In the genomic region with DNA sequence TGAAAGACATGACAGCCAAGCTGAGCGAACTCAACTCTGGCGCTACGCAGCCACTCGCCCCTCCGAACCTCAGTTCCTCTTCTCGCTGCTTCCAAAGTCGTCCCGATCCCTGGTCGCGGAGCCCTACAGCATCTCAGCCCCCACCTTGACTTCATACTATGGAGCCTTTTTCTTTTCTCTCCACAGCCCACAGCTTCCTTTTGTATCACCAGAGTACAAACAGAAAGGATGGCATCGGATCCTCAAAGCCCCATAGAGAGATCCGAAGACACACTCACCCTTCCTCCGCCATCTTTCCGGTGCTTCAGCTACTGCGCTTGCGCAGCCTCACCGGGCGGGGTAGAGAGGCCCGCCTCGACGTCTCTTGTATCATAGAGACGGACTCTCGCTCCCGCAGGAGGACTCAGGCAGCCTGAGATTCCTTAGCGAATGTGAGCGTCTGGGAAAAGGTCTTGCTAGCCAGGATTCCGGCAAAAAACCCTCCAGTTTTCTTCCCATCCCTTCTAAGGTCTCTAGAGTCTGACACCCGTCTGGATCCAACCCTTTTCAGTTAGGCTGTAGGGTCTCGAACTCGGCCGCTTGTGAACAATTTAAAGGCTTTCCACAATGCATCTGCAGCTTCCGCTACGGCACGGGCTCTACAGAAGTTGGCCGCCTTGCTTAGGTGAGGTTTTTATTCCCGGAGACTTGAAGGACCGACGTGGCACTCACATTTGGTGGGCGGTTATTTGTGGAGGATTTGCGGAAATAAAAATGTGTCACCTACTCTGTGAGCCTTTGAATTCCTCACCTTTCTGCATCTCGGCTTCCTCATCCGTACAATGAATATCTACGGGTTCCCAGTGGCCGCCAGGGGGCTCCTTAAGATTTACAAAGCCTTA, we compare ENCODE assay signal across 8 mouse cellular contexts. TPM values are rescaled to one million over a fixed set of nuclear protein-coding genes. Genes with fewer than 3 reads are reported as not detected.
A peak's percentile ranks its signal among the peaks of the same experiment; 100 is the strongest.
DNase-seq lines count a peak whose midpoint lies in the region; ATAC-seq and TF ChIP-seq lines count a peak whose summit lies in the region.

A gene (minus strand): TSS at position 332 of the 881 bp plus-strand sequence.

- TF ChIP-seq CTCF in C2C12 (IDR thresholded peaks at IDR 0.05; ENCODE audit: control insufficient read depth, insufficient read depth, insufficient read length): no peak
- peak; percentile 59; the same call in 1 of the 2 replicates for TF ChIP-seq CTCF in brain, embryonic 14.5 days (IDR thresholded peaks at IDR 0.05; ENCODE audit: borderline replicate concordance, extremely low read depth, insufficient read depth, insufficient read length)
- peak; percentile 77 for TF ChIP-seq CTCF in kidney, postnatal 0 days (IDR thresholded peaks at IDR 0.05; ENCODE audit: low read depth)

- peak; percentile 95; the same call in 1 of the 2 replicates for ATAC-seq in heart, embryonic 12.5 days (ENCODE audit: insufficient number of reproducible peaks, low FRiP score)
- peak; percentile 93 for ATAC-seq in kidney, postnatal 0 days (replicated peaks; ENCODE audit: low FRiP score, low read depth)
- ATAC-seq in liver, embryonic 11.5 days (replicated peaks; ENCODE audit: low FRiP score): peak; percentile 92
- peak; percentile 95 for ATAC-seq in stomach, embryonic 14.5 days (ENCODE audit: insufficient number of reproducible peaks, insufficient read depth, low FRiP score, low read depth)

- H3K79me3 ChIP-seq in C2C12 (ENCODE audit: low read depth): peaks cover 34% of the 10 kb centered on the region

- peaks cover 50% of the 10 kb centered on the region for H3K79me2 ChIP-seq in C2C12 (ENCODE audit: control insufficient read depth, insufficient read depth)

- peak within 1 kb of the TSS; percentile 87 for H3K9ac ChIP-seq in heart, embryonic 12.5 days
- H3K9ac ChIP-seq in kidney, postnatal 0 days (ENCODE audit: low read depth, low read length): peak within 1 kb of the TSS; percentile 75
- H3K9ac ChIP-seq in liver, embryonic 11.5 days (ENCODE audit: low read depth, low read length): peak within 1 kb of the TSS; percentile 84
- H3K9ac ChIP-seq in stomach, embryonic 14.5 days (replicated peaks; ENCODE audit: low read depth, low read length): peak within 1 kb of the TSS; percentile 49

- WGBS in heart, embryonic 12.5 days: under 1% methylated on average over 44 of the region's 44 CpGs
- WGBS in kidney, postnatal 0 days: under 1% methylated on average over 42 of the region's 44 CpGs
- under 1% methylated on average over 44 of the region's 44 CpGs for WGBS in liver, embryonic 11.5 days
- WGBS in stomach, embryonic 14.5 days: under 1% methylated on average over 44 of the region's 44 CpGs

- peak within 1 kb of the TSS; percentile 97 for H3ac ChIP-seq in C2C12 (ENCODE audit: control insufficient read depth, insufficient read length, low read depth)

- peak; percentile 82; the same call in 1 of the 2 replicates for TF ChIP-seq POLR2A in brain, embryonic 14.5 days (IDR thresholded peaks at IDR 0.05; ENCODE audit: borderline replicate concordance, extremely low read depth, insufficient read depth, insufficient read length, poor library complexity, severe bottlenecking)

- peaks cover 28% of the 10 kb centered on the region for H3K4me1 ChIP-seq in erythroblast, embryonic 14.5 days (ENCODE audit: control insufficient read depth)
- peaks cover 11% of the 10 kb centered on the region for H3K4me1 ChIP-seq in heart, embryonic 12.5 days (replicated peaks)
- H3K4me1 ChIP-seq in kidney, postnatal 0 days (replicated peaks; ENCODE audit: insufficient read depth, low read length): 0 out of 2 replicates have a peak, but pooled peaks cover 3% of the 10 kb centered on the region
- H3K4me1 ChIP-seq in liver, embryonic 11.5 days (replicated peaks; ENCODE audit: control insufficient read depth, insufficient read depth, low read length): peaks cover 7% of the 10 kb centered on the region; the same call in 1 of the 2 replicates
- peaks cover 6% of the 10 kb centered on the region; the same call in 1 of the 2 replicates for H3K4me1 ChIP-seq in stomach, embryonic 14.5 days (ENCODE audit: control insufficient read depth, insufficient read depth, low read length)

- peak within 1 kb of the TSS; percentile 80 for H3K4me2 ChIP-seq in heart, embryonic 12.5 days
- peak within 1 kb of the TSS; percentile 66 for H3K4me2 ChIP-seq in kidney, postnatal 0 days (ENCODE audit: low read length)
- peak within 1 kb of the TSS; percentile 81 for H3K4me2 ChIP-seq in liver, embryonic 11.5 days
- peak within 1 kb of the TSS; percentile 64 for H3K4me2 ChIP-seq in stomach, embryonic 14.5 days (replicated peaks; ENCODE audit: low read depth, low read length)

- peaks cover 2% of the 10 kb centered on the region for H3K9me3 ChIP-seq in erythroblast, embryonic 14.5 days (ENCODE audit: control insufficient read depth, low read length)
- no peaks in the 10 kb centered on the region for H3K9me3 ChIP-seq in heart, embryonic 12.5 days (replicated peaks)
- H3K9me3 ChIP-seq in kidney, postnatal 0 days (replicated peaks; ENCODE audit: low read length): no peaks in the 10 kb centered on the region
- H3K9me3 ChIP-seq in liver, embryonic 11.5 days (ENCODE audit: control insufficient read depth, low read length): no peaks in the 10 kb centered on the region
- H3K9me3 ChIP-seq in stomach, embryonic 14.5 days (ENCODE audit: control insufficient read depth, low read depth, low read length): no peaks in the 10 kb centered on the region

- DNase-seq in brain, embryonic 14.5 days (ENCODE audit: low read depth): peak; percentile 98
- peak; percentile 97 for DNase-seq in kidney, postnatal 0 days (ENCODE audit: low spot score)
- DNase-seq in liver, embryonic 11.5 days (ENCODE audit: low spot score): peak; percentile 91
- peak; percentile 96 for DNase-seq in naive thymus-derived CD4-positive, alpha-beta T cell, adult 2 months (ENCODE audit: low read depth)

- H3K4me3 ChIP-seq in C2C12 (ENCODE audit: insufficient read depth, poor library complexity, severe bottlenecking): peak within 1 kb of the TSS; percentile 60
- peak within 1 kb of the TSS; percentile 95 for H3K4me3 ChIP-seq in erythroblast, embryonic 14.5 days (replicated peaks)
- peak within 1 kb of the TSS; percentile 78 for H3K4me3 ChIP-seq in heart, embryonic 12.5 days
- H3K4me3 ChIP-seq in kidney, postnatal 0 days (replicated peaks; ENCODE audit: low read depth, low read length): peak within 1 kb of the TSS; percentile 62
- peak within 1 kb of the TSS; percentile 83 for H3K4me3 ChIP-seq in liver, embryonic 11.5 days (ENCODE audit: low read depth, low read length)
- H3K4me3 ChIP-seq in stomach, embryonic 14.5 days (ENCODE audit: low read depth, low read length): peak within 1 kb of the TSS; percentile 63

- H3K36me3 ChIP-seq in C2C12 (ENCODE audit: control insufficient read depth, insufficient read depth): peaks cover 40% of the 10 kb centered on the region
- peaks cover 32% of the 10 kb centered on the region for H3K36me3 ChIP-seq in erythroblast, embryonic 14.5 days (ENCODE audit: control insufficient read depth)
- H3K36me3 ChIP-seq in heart, embryonic 12.5 days: peaks cover 32% of the 10 kb centered on the region
- H3K36me3 ChIP-seq in kidney, postnatal 0 days (ENCODE audit: insufficient read depth, low read length): peaks cover 24% of the 10 kb centered on the region
- H3K36me3 ChIP-seq in liver, embryonic 11.5 days (ENCODE audit: control insufficient read depth, insufficient read depth, low read length): peaks cover 27% of the 10 kb centered on the region
- peaks cover 33% of the 10 kb centered on the region for H3K36me3 ChIP-seq in stomach, embryonic 14.5 days (ENCODE audit: control insufficient read depth, insufficient read depth, low read length)

- no peaks in the 10 kb centered on the region for H3K27me3 ChIP-seq in C2C12 (ENCODE audit: control insufficient read depth, insufficient read depth, insufficient read length)
- H3K27me3 ChIP-seq in erythroblast, embryonic 14.5 days (ENCODE audit: control insufficient read depth): no peaks in the 10 kb centered on the region
- H3K27me3 ChIP-seq in heart, embryonic 12.5 days (replicated peaks): no peaks in the 10 kb centered on the region
- no peaks in the 10 kb centered on the region for H3K27me3 ChIP-seq in kidney, postnatal 0 days (ENCODE audit: insufficient read depth, low read length)
- H3K27me3 ChIP-seq in liver, embryonic 11.5 days (replicated peaks; ENCODE audit: control insufficient read depth, insufficient read depth, low read length): no peaks in the 10 kb centered on the region
- H3K27me3 ChIP-seq in stomach, embryonic 14.5 days (ENCODE audit: control insufficient read depth, insufficient read depth, low read length): no peaks in the 10 kb centered on the region

- H3K27ac ChIP-seq in heart, embryonic 12.5 days (ENCODE audit: poor library complexity, severe bottlenecking): peak within 1 kb of the TSS; percentile 82
- peak within 1 kb of the TSS; percentile 82 for H3K27ac ChIP-seq in kidney, postnatal 0 days
- H3K27ac ChIP-seq in liver, embryonic 11.5 days (ENCODE audit: low read depth, low read length): peak within 1 kb of the TSS; percentile 81
- peak within 1 kb of the TSS; percentile 79 for H3K27ac ChIP-seq in stomach, embryonic 14.5 days (ENCODE audit: low read length)

TF ChIP-seq in C2C12, 6 proteins besides CTCF, POLR2A, EP300 and RAD21:
- TF ChIP-seq MAX (IDR thresholded peaks at IDR 0.05) (peak; percentile 49), MYOD1 (IDR thresholded peaks at IDR 0.05; ENCODE audit: control insufficient read depth, insufficient read length, low read depth) (no peak)

RNA-seq across cellular contexts. Expression of the gene that starts here (rescaled TPM):
- polyA plus RNA-seq in C2C12 (2012; fragmentation: generic; extraction: Trizol): 107 TPM
- 63.2 and 68.7 TPM in 2 replicates for polyA plus RNA-seq in brain, embryonic 14.5 days (2012; rRNA removed)
- polyA plus RNA-seq in erythroblast, embryonic 14.5 days (2012): 0.31 and 0.42 TPM in 2 replicates
- 106 and 115 TPM in 2 replicates for polyA plus RNA-seq in heart, embryonic 12.5 days (2016; fragmentation: Nextera tagmentation; extraction: Ambion mirVana)
- 138 and 147 TPM in 2 replicates for polyA plus RNA-seq in kidney, postnatal 0 days (2015; fragmentation: Nextera tagmentation; extraction: Ambion mirVana)
- polyA plus RNA-seq in liver, embryonic 11.5 days (2014; fragmentation: Nextera tagmentation; extraction: Ambion mirVana): 195 and 201 TPM in 2 replicates
- polyA plus RNA-seq in stomach, embryonic 14.5 days (2014; fragmentation: Nextera tagmentation; extraction: Ambion mirVana): 139 and 149 TPM in 2 replicates

Comparison
In these comparisons a context has a peak if more than half of its experiments do, and no peak if none do; other contexts are left out.
1. Peak in every context shown above with its lines: DNase-seq, ATAC-seq, H3K4me3 ChIP-seq and H3K27ac ChIP-seq.
2. RNA of the gene that starts here (polyA plus RNA-seq): 195 to 201 TPM in liver, embryonic 11.5 days, 139 to 149 TPM in stomach, embryonic 14.5 days, 138 to 147 TPM in kidney, postnatal 0 days, 107 TPM in C2C12 (single experiment), 106 to 115 TPM in heart, embryonic 12.5 days and 63.2 to 68.7 TPM in brain, embryonic 14.5 days; 0.31 to 0.42 TPM in erythroblast, embryonic 14.5 days; every median in the first group is over 10 times any median in the second.